Mouse (Mus musculus) stomach, embryonic 14.5 days (tissue): ENCODE results near the gene Wdr6. TPM values are rescaled to one million over a fixed set of nuclear protein-coding genes. Genes with fewer than 3 reads are reported as not detected.

ENCODE experiments used
- ATAC-seq: fragments of 200-750 bp; cut with Nextera tagmentation; 2 replicates; pipeline ENCODE4 v1.8.0; 2017; ENCODE audit warnings: low read depth, moderate TSS enrichment; ENCODE audit not compliant: insufficient number of reproducible peaks, insufficient read depth, low FRiP score
- H3K27ac ChIP-seq: fragments of 300-500 bp; sonication (generic); 2 replicates; pipeline ENCODE4 v1.5.1; 2014; ENCODE audit warnings: mild to moderate bottlenecking, low read length, moderate library complexity, mixed read lengths
- H3K27me3 ChIP-seq: fragments of 300-500 bp; sonication (generic); 2 replicates; pipeline ENCODE4 v1.6.1; 2014; ENCODE audit warnings: low read length, control low read depth, mixed read lengths; ENCODE audit not compliant: control insufficient read depth, insufficient read depth
- H3K36me3 ChIP-seq: fragments of 300-500 bp; sonication (generic); 2 replicates; pipeline ENCODE4 v1.6.1; 2014; ENCODE audit warnings: mild to moderate bottlenecking, control low read depth, low read length, moderate library complexity, mixed read lengths; ENCODE audit not compliant: control insufficient read depth, insufficient read depth
- H3K4me1 ChIP-seq: fragments of 300-500 bp; sonication (generic); 2 replicates; pipeline ENCODE4 v1.6.1; 2014; ENCODE audit warnings: low read length, control low read depth, mixed read lengths; ENCODE audit not compliant: control insufficient read depth, insufficient read depth
- H3K4me2 ChIP-seq: fragments of 300-500 bp; sonication (generic); replicated peaks from 2 replicates; pipeline ENCODE4 v1.6.1; 2014; ENCODE audit warnings: low read depth, low read length, control low read depth
- H3K4me3 ChIP-seq: fragments of 300-500 bp; sonication (generic); 2 replicates; pipeline ENCODE4 v1.5.1; 2014; ENCODE audit warnings: low read depth, low read length, control low read depth
- H3K9ac ChIP-seq: fragments of 300-500 bp; sonication (generic); replicated peaks from 2 replicates; pipeline ENCODE4 v1.6.1; 2014; ENCODE audit warnings: low read depth, mild to moderate bottlenecking, control low read depth, low read length, moderate library complexity, mixed read lengths
- H3K9me3 ChIP-seq: fragments of 300-500 bp; sonication (generic); 2 replicates; pipeline ENCODE4 v1.6.1; 2016; ENCODE audit warnings: low read depth, low read length, control low read depth; ENCODE audit not compliant: control insufficient read depth
- WGBS: fragments of 180-500 bp; shearing (Covaris S2); extraction: QIAGEN DNeasy Blood & Tissue Kit; methylation state at CpG from one replicate; pipeline ENCODE4 v1.1.7; 2014; 5-methylcytosine and 5-hydroxymethylcytosine counted together
- polyA plus RNA-seq: library from polyadenylated mRNA; unstranded; fragments of >200 nt; fragmentation: Nextera tagmentation; extraction: Ambion mirVana; gene quantifications from 2 replicates; pipeline ENCODE4 v1.2.1, GENCODE M21; 2014

Wdr6 gene
- polyA plus RNA-seq, 1 experiment from 2014 or later, result 88.4 TPM

- H3K4me3 ChIP-seq, result peak overlapping the region; percentile 62
- ATAC-seq, result 0 out of 2 replicates have a peak, but pooled peaks have one; percentile 18
- peaks cover 30% of the 10 kb centered on the region; the same call in 1 of the 2 replicates for H3K4me1 ChIP-seq
- H3K36me3 ChIP-seq, result peaks cover 28% of the 10 kb centered on the region
- peak overlapping the region; percentile 92; the same call in 1 of the 2 replicates for H3K27ac ChIP-seq
- H3K4me2 ChIP-seq, result peak overlapping the region; percentile 70
- 0% methylated on average over 24 of the region's 24 CpGs for WGBS
- no peaks in the 10 kb centered on the region for H3K27me3 ChIP-seq
- H3K9me3 ChIP-seq, result no peaks in the 10 kb centered on the region
- peak overlapping the region; percentile 70 for H3K9ac ChIP-seq
Measured at GRCm38 (mm10) chr9:108577934-108578544, 500 bp downstream of the Wdr6 start.

GRCm38 (mm10) chr9:108577025-108577424 lies 1.5 kb downstream of the Wdr6 start:
- H3K9ac ChIP-seq, result peak overlapping the region; percentile 70; the same call in 1 of the 2 replicates

GRCm38 (mm10) chr9:108575321-108576297 lies 2.9 kb downstream of the Wdr6 start:
- 77% methylated on average over 37 of the region's 37 CpGs for WGBS
- Histone ChIP-seq H3K27me3 (no peaks in the 10 kb centered on the region), H3K9ac (no peak overlapping the region), H3K4me2 (no peak overlapping the region), H3K4me3 (no peak overlapping the region), H3K27ac (no peak overlapping the region), H3K9me3 (no peaks in the 10 kb centered on the region), H3K36me3 (peaks cover 47% of the 10 kb centered on the region), H3K4me1 (peaks cover 33% of the 10 kb centered on the region; the same call in 1 of the 2 replicates)
- no peak for ATAC-seq

More at GRCm38 (mm10) chr9:108577025-108577424, 1.5 kb downstream of the Wdr6 start:
- Histone ChIP-seq H3K27me3 (no peaks in the 10 kb centered on the region), H3K36me3 (peaks cover 38% of the 10 kb centered on the region), H3K27ac (no peak overlapping the region), H3K4me2 (peak overlapping the region; percentile 70), H3K9me3 (no peaks in the 10 kb centered on the region), H3K4me1 (peaks cover 30% of the 10 kb centered on the region; the same call in 1 of the 2 replicates), H3K4me3 (peak overlapping the region; percentile 62; the same call in 1 of the 2 replicates)
- 28% methylated on average over 6 of the region's 6 CpGs for WGBS
- no peak for ATAC-seq

GRCm38 (mm10) chr9:108574921-108575320 lies 3.6 kb downstream of the Wdr6 start:
- no peak for ATAC-seq
- Histone ChIP-seq H3K4me3 (no peak overlapping the region), H3K9me3 (no peaks in the 10 kb centered on the region), H3K27me3 (no peaks in the 10 kb centered on the region), H3K27ac (no peak overlapping the region), H3K36me3 (peaks cover 47% of the 10 kb centered on the region), H3K4me1 (peaks cover 38% of the 10 kb centered on the region; the same call in 1 of the 2 replicates), H3K9ac (no peak overlapping the region), H3K4me2 (no peak overlapping the region)
- WGBS, result 83% methylated on average over 12 of the region's 12 CpGs

- peaks cover 32% of the 10 kb centered on the region; the same call in 1 of the 2 replicates for H3K4me1 ChIP-seq
- no peak for ATAC-seq
- no peaks in the 10 kb centered on the region for H3K27me3 ChIP-seq
- H3K36me3 ChIP-seq, result peaks cover 47% of the 10 kb centered on the region
- H3K4me2 ChIP-seq, result no peak overlapping the region
- no peak overlapping the region for H3K9ac ChIP-seq
- H3K4me3 ChIP-seq, result no peak overlapping the region
- H3K27ac ChIP-seq, result no peak overlapping the region
- H3K9me3 ChIP-seq, result no peaks in the 10 kb centered on the region
- WGBS, result 57% methylated on average over 26 of the region's 26 CpGs
Measured at GRCm38 (mm10) chr9:108573774-108574690, 4.5 kb downstream of the Wdr6 start.

GRCm38 (mm10) chr9:108572321-108572720 lies 6.2 kb downstream of the Wdr6 start:
- 77% methylated on average over 10 of the region's 10 CpGs for WGBS
- ATAC-seq, result no peak
- Histone ChIP-seq H3K9me3 (no peaks in the 10 kb centered on the region), H3K27ac (no peak overlapping the region), H3K4me3 (no peak overlapping the region), H3K36me3 (peaks cover 47% of the 10 kb centered on the region), H3K4me1 (peaks cover 32% of the 10 kb centered on the region), H3K9ac (no peak overlapping the region), H3K27me3 (no peaks in the 10 kb centered on the region), H3K4me2 (no peak overlapping the region)

- peaks cover 25% of the 10 kb centered on the region for H3K4me1 ChIP-seq
- no peak overlapping the region for H3K4me2 ChIP-seq
- no peak overlapping the region for H3K9ac ChIP-seq
- peaks cover 47% of the 10 kb centered on the region for H3K36me3 ChIP-seq
- WGBS, result 93% methylated on average over 16 of the region's 16 CpGs
- no peak overlapping the region for H3K27ac ChIP-seq
- no peaks in the 10 kb centered on the region for H3K27me3 ChIP-seq
- no peak for ATAC-seq
- no peak overlapping the region for H3K4me3 ChIP-seq
- no peaks in the 10 kb centered on the region for H3K9me3 ChIP-seq
Measured at GRCm38 (mm10) chr9:108571401-108571973, 7.1 kb downstream of the Wdr6 start.
